Mouse (Mus musculus) lung, embryonic 16.5 days (tissue): ENCODE results near the gene Gm45234. TPM values are rescaled to one million over a fixed set of nuclear protein-coding genes. Genes with fewer than 3 reads are reported as not detected.

Experiments
- ATAC-seq: fragments of 200-750 bp; cut with Nextera tagmentation; 2 replicates; pipeline ENCODE4 v1.8.0; 2017; ENCODE audit warnings: low read depth, mild to moderate bottlenecking, moderate library complexity
- H3K27ac ChIP-seq: fragments of 300-500 bp; sonication (generic); 2 replicates; pipeline ENCODE4 v1.5.1; 2014; ENCODE audit warnings: mild to moderate bottlenecking, control low read depth, low read length
- H3K27me3 ChIP-seq: fragments of 300-500 bp; sonication (generic); 2 replicates; pipeline ENCODE4 v1.6.1; 2014; ENCODE audit warnings: low read depth, low read length, mixed read lengths; ENCODE audit not compliant: control insufficient read depth, insufficient read depth
- H3K36me3 ChIP-seq: fragments of 300-500 bp; sonication (generic); 2 replicates; pipeline ENCODE4 v1.6.1; 2014; ENCODE audit warnings: low read length; ENCODE audit not compliant: control insufficient read depth, insufficient read depth
- H3K4me1 ChIP-seq: fragments of 300-500 bp; sonication (generic); replicated peaks from 2 replicates; pipeline ENCODE4 v1.6.1; 2014; ENCODE audit warnings: low read length, mixed read lengths; ENCODE audit not compliant: control insufficient read depth, insufficient read depth
- H3K4me2 ChIP-seq: fragments of 300-500 bp; sonication (generic); 2 replicates; pipeline ENCODE4 v1.6.1; 2014; ENCODE audit warnings: low read depth, low read length, control low read depth
- H3K4me3 ChIP-seq: fragments of 300-500 bp; sonication (generic); 2 replicates; pipeline ENCODE4 v1.5.1; 2014; ENCODE audit warnings: mild to moderate bottlenecking, low read length, control low read depth
- H3K9ac ChIP-seq: fragments of 300-500 bp; sonication (generic); 2 replicates; pipeline ENCODE4 v1.6.1; 2014; ENCODE audit warnings: low read length, control low read depth
- H3K9me3 ChIP-seq: fragments of 300-500 bp; sonication (generic); 2 replicates; pipeline ENCODE4 v1.6.1; 2016; ENCODE audit warnings: low read length; ENCODE audit not compliant: control insufficient read depth
- WGBS: fragments of 180-500 bp; shearing (Covaris S2); extraction: QIAGEN DNeasy Blood & Tissue Kit; methylation state at CpG from one replicate; pipeline ENCODE4 v1.1.7; 2014; 5-methylcytosine and 5-hydroxymethylcytosine counted together
- polyA plus RNA-seq: library from polyadenylated mRNA; unstranded; fragments of >200 nt; fragmentation: Nextera tagmentation; extraction: Ambion mirVana; gene quantifications from 2 replicates; pipeline ENCODE4 v1.2.1, GENCODE M21; 2015

Gene Gm45234
- polyA plus RNA-seq, 1 experiment from 2014 or later, result not detected

DNA sequence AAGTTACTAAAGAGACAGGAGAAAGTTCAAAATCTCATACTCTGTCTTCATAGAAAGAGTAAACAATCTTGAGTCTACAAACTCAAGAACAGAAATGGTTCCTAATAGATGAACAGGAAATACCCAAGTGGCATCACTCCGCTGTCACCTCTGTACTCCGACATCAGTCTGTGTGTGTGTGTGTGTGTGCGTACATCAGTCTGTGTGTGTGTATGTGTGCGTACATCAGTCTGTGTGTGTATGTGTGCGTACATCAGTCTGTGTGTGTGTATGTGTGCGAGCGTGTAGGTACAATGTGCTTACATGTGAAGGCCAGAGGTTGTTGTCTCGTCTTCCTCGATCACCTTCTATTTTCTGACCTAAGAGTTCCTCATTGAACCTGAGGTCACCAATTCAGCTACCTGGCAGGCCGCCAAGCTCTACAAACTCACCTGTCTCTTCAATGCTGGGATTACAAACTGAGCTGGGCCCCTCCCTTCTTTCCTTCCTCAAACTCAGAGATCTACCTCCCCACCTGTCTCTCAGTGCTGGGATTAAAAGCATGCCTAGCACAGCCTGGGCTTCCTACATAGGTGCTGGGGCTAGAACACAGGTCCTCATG lies 47.4 kb downstream of the Gm45234 start:
- Histone ChIP-seq H3K4me1 (peaks cover 18% of the 10 kb centered on the region), H3K9me3 (no peaks in the 10 kb centered on the region), H3K4me3 (no peak overlapping the region), H3K9ac (no peak overlapping the region), H3K27me3 (no peaks in the 10 kb centered on the region), H3K36me3 (peaks cover 21% of the 10 kb centered on the region), H3K27ac (no peak overlapping the region), H3K4me2 (no peak overlapping the region)
- no peak for ATAC-seq
- WGBS, result 82% methylated on average over 10 of the region's 10 CpGs

DNA sequence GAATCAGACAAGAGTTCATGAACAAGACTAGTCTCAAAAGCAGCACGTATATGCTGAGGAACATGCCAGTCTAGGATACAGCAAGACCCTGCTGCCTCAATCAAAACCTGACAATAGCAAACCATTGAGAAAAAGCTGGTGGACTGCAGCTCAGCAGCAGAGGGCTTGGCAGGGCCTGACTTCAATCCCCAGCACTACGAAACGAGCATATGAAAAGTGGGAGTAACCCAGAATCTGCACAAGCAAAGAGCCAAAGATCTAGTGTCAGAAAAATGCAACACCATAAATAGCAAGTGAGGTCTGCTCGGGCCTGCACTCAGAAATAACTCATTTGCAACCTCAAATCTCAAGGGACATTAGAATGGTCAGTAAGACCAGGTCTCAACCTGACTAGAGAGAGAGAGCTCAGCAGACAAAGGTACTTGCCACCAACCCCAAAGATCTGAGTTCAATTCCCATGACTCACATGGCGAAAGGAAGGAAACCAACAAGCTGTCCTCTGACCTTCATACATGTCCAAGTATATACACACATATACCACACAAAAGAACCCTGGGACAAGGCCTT lies 49.7 kb downstream of the Gm45234 start:
- WGBS, result 78% methylated on average over 5 of the region's 5 CpGs
- H3K36me3 ChIP-seq, result peaks cover 31% of the 10 kb centered on the region
- H3K27me3 ChIP-seq, result no peaks in the 10 kb centered on the region
- ATAC-seq, result no peak
- no peak overlapping the region for H3K9ac ChIP-seq
- H3K27ac ChIP-seq, result no peak overlapping the region
- no peak overlapping the region for H3K4me3 ChIP-seq
- no peaks in the 10 kb centered on the region for H3K9me3 ChIP-seq
- H3K4me1 ChIP-seq, result peaks cover 12% of the 10 kb centered on the region
- H3K4me2 ChIP-seq, result no peak overlapping the region

DNA sequence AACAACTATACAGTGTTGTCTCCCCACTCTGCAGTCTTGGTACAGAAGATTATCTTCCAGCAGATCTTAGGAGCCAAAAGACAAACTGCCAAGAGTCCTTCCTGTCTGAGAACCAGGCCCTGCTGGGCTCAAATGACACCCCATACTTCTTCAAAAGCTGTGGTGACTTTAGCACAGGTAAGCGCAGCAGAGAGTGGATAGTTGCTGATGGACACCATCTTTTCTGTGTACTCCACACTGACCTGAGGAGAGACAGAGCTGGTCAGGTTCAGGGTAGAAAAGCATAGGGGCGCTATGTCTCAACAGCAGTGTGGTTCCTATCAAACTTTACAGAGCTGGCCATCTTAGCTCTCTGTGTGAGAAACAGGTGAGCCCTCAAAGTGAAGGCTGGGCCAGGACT lies 51.4 kb downstream of the Gm45234 start:
- no peaks in the 10 kb centered on the region for H3K9me3 ChIP-seq
- H3K36me3 ChIP-seq, result peaks cover 31% of the 10 kb centered on the region
- no peak overlapping the region for H3K4me3 ChIP-seq
- 88% methylated on average over 2 of the region's 2 CpGs for WGBS
- no peak overlapping the region for H3K4me2 ChIP-seq
- H3K4me1 ChIP-seq, result no peaks in the 10 kb centered on the region
- no peak for ATAC-seq
- H3K27me3 ChIP-seq, result no peaks in the 10 kb centered on the region
- no peak overlapping the region for H3K27ac ChIP-seq
- H3K9ac ChIP-seq, result no peak overlapping the region

DNA sequence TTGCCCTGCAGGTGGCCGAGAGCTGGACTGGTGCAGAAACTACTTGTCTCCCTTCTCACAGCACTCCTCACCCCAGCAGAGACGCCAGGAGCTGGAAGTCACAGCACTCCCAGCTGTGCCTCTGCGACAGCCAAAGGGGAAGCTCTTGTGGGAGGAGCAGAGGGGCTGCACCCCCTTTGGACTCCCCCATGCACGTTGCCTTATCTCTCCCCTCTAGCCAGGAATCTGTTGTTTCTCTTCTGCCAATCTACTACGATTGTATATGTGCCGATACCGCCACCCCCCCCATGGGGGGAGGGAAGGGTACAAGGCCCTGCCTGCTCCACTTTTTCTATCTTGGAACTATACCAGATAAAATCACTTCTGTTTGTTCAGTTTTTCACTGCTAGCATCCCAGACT lies 52.0 kb downstream of the Gm45234 start:
- Histone ChIP-seq H3K9ac (no peak overlapping the region), H3K4me3 (no peak overlapping the region), H3K4me1 (no peaks in the 10 kb centered on the region), H3K36me3 (peaks cover 31% of the 10 kb centered on the region), H3K27me3 (no peaks in the 10 kb centered on the region), H3K4me2 (no peak overlapping the region), H3K27ac (no peak overlapping the region), H3K9me3 (no peaks in the 10 kb centered on the region)
- ATAC-seq, result no peak
- WGBS, result 67% methylated on average over 7 of the region's 7 CpGs

DNA sequence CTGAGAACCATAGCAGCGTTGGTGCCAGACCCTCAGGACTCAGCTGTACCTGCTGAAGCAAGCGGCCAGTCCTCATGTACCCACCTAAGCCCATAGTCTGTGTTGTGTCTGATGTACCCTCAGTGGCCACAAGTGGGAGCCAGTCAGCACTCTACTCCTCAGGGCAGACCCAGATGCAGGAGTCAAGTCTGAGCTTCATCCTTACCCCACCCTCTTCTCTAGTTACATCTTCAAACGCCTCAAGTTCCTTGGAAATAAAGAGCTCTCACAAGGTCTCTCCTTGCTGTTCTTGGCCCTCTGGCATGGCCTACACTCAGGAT lies 53.1 kb downstream of the Gm45234 start:
- no peak overlapping the region for H3K4me3 ChIP-seq
- H3K9ac ChIP-seq, result no peak overlapping the region
- H3K9me3 ChIP-seq, result no peaks in the 10 kb centered on the region
- no peak overlapping the region for H3K4me2 ChIP-seq
- peak; percentile 59 for ATAC-seq
- H3K27ac ChIP-seq, result no peak overlapping the region
- H3K27me3 ChIP-seq, result no peaks in the 10 kb centered on the region
- 39% methylated on average over 3 of the region's 3 CpGs for WGBS
- peaks cover 31% of the 10 kb centered on the region for H3K36me3 ChIP-seq
- H3K4me1 ChIP-seq, result no peaks in the 10 kb centered on the region

DNA sequence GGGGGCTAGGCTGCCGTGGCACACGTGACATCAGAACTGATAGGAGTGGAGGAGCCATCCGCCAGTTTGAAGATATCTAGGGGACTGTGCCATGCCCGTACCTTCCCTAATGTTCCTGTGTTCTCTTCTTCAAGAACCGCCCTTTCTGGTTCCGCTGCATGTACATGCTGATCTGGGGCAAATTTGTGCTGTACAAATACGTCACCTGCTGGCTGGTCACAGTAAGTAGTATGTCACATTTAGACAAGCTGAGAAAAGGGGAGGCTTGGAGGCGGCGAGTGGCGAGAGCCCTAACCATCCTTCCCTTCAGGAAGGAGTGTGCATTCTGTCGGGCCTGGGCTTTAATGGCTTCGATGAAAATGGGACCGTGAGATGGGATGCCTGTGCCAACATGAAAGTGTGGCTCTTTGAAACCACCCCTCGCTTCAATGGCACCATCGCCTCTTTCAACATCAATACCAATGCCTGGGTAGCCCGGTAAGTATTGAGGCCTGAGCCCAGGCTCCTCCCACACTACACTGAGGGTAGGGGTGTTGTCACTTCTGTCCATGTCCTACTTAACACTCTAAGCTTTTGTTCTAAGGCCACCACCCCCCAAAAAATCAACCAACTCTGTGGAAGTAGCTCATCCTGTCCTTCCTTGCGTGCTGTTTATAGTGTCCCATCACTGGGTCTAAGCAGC lies 53.6 kb downstream of the Gm45234 start:
- no peaks in the 10 kb centered on the region for H3K27me3 ChIP-seq
- H3K4me2 ChIP-seq, result no peak overlapping the region
- H3K27ac ChIP-seq, result no peak overlapping the region
- 90% methylated on average over 17 of the region's 17 CpGs for WGBS
- H3K4me3 ChIP-seq, result no peak overlapping the region
- H3K36me3 ChIP-seq, result peaks cover 31% of the 10 kb centered on the region
- 0 out of 2 replicates have a peak, but pooled peaks have one; percentile 11 for ATAC-seq
- H3K9me3 ChIP-seq, result no peaks in the 10 kb centered on the region
- H3K9ac ChIP-seq, result no peak overlapping the region
- H3K4me1 ChIP-seq, result no peaks in the 10 kb centered on the region

DNA sequence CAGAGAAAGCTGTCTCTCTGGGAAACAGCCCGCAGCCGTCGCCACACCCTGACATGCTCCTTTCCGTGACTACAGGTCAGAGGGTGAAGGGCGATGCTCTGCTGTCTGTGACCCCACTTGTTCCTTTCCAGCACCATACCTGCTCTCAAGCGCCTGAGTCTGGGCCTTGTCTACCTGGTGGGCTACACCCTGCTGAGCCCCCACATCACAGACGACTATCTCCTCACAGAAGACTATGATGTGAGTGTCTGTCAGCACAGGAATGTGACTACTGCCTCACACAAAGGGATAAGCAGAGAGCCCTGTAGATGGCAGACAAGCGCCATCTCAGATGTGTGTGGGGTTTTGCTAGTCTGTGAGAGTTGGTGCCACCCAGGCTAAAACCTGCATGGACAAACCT lies 54.5 kb downstream of the Gm45234 start:
- H3K27ac ChIP-seq, result no peak overlapping the region
- H3K36me3 ChIP-seq, result peaks cover 31% of the 10 kb centered on the region
- H3K4me1 ChIP-seq, result no peaks in the 10 kb centered on the region
- H3K9ac ChIP-seq, result no peak overlapping the region
- H3K27me3 ChIP-seq, result no peaks in the 10 kb centered on the region
- H3K9me3 ChIP-seq, result no peaks in the 10 kb centered on the region
- H3K4me2 ChIP-seq, result no peak overlapping the region
- no peak overlapping the region for H3K4me3 ChIP-seq
- 69% methylated on average over 8 of the region's 8 CpGs for WGBS
- no peak for ATAC-seq

DNA sequence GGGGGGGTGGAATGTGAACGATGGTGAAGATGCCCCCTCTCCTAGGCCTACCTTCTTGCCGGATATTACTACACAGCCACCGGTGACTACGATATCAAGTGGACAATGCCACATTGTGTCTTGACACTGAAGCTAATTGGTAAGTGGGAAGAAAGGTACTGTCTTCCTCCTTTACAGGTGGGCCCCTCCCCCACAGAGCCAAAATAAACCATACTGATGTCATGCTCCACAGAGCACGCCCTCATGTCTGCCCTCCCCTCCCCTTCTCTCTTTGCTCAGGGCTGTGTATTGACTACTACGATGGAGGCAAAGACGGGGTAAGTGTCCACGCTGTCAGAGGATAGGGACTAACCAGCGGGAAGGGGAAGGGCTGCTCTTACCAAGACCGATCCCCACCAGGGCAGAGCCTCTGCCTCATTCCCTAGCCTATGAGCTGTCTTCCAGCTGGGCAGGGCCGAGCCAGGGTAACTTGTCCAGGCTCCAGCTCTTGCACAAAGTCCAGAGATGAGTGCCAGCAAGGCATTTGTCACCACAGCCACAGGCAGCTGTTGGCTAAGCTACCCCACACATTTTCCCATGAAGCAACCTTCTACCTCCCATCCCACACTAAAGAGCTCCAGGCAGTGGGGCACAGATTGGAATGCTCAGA lies 55.7 kb downstream of the Gm45234 start:
- H3K27ac ChIP-seq, result no peak overlapping the region
- H3K4me3 ChIP-seq, result no peak overlapping the region
- peaks cover 27% of the 10 kb centered on the region for H3K36me3 ChIP-seq
- peak; percentile 82 for ATAC-seq
- H3K9ac ChIP-seq, result no peak overlapping the region
- H3K27me3 ChIP-seq, result no peaks in the 10 kb centered on the region
- no peaks in the 10 kb centered on the region for H3K9me3 ChIP-seq
- H3K4me2 ChIP-seq, result no peak overlapping the region
- WGBS, result 72% methylated on average over 11 of the region's 11 CpGs
- H3K4me1 ChIP-seq, result no peaks in the 10 kb centered on the region

DNA sequence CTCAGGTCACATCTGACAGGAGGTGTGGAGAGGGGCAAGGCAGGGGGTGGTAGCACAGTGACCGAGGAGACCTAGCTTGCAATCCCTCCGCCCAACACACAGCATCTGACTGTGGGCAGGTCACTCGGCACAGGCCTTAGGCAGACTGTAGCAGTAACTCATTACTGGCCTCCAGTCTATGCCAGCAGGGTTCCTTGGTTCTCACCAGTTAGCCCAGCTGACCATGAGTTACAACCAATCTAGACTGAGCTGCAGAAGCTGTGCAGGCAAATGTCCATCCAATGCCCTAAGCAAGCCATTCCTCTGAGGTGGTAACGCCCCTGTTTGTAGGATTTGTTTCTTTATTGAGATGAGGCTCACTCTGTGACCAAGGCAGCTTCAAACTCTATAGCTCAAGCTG lies 56.5 kb downstream of the Gm45234 start:
- ATAC-seq, result no peak
- 80% methylated on average over 4 of the region's 4 CpGs for WGBS

More for the DNA sequence above, 56.5 kb downstream of the Gm45234 start:
- no peaks in the 10 kb centered on the region for H3K9me3 ChIP-seq
- H3K27ac ChIP-seq, result no peak overlapping the region
- H3K36me3 ChIP-seq, result peaks cover 20% of the 10 kb centered on the region
- H3K4me2 ChIP-seq, result no peak overlapping the region
- no peaks in the 10 kb centered on the region for H3K27me3 ChIP-seq
- no peak overlapping the region for H3K4me3 ChIP-seq
- H3K9ac ChIP-seq, result no peak overlapping the region
- H3K4me1 ChIP-seq, result peaks cover 5% of the 10 kb centered on the region; the same call in 1 of the 2 replicates
